Mouse (Mus musculus) C2C12 (cell line): ENCODE data around the gene Fbxw13.

Experiments used
- CTCF ChIP-seq: IDR thresholded peaks from one replicate; pipeline ENCODE4 v1.5.1; 2011; ENCODE audit not compliant: control insufficient read depth, insufficient read depth, insufficient read length
- MAX ChIP-seq: IDR thresholded peaks from one replicate; pipeline ENCODE4 v1.6.1; 2011; ENCODE audit warnings: mild to moderate bottlenecking, control low read depth
- MYOG ChIP-seq: IDR thresholded peaks from one replicate; pipeline ENCODE4 v1.6.1; 2011; ENCODE audit not compliant: control insufficient read depth, insufficient read length; ENCODE audit errors: extremely low read depth
- USF1 ChIP-seq: IDR thresholded peaks from one replicate; pipeline ENCODE4 v1.6.1; 2011; ENCODE audit warnings: low read depth, mild to moderate bottlenecking, control low read depth, moderate library complexity

- no peak for TF ChIP-seq CTCF
- no peak for TF ChIP-seq MYOG
- TF ChIP-seq MAX = no peak
- no peak for TF ChIP-seq USF1
Observed at GRCm38 (mm10) chr9:109161941-109162340, 33.8 kb downstream of the Fbxw13 start, which contains the start of gene Fbxw21.
